Mouse (Mus musculus) intestine, postnatal 0 days (tissue): ENCODE measurements around the gene Adamts2. TPM values are rescaled to one million over a fixed set of nuclear protein-coding genes. Genes with fewer than 3 reads are reported as not detected.
A peak's percentile ranks its signal among the peaks of the same experiment; 100 is the strongest.

ENCODE experiments used
- ATAC-seq: fragments of 200-750 bp; cut with Nextera tagmentation; 2 replicates; pipeline ENCODE4 v1.8.0; 2017; ENCODE audit warnings: mild to moderate bottlenecking, moderate TSS enrichment, moderate library complexity
- H3K27ac ChIP-seq: fragments of 300-500 bp; sonication (generic); 2 replicates; pipeline ENCODE4 v1.5.1; 2014; ENCODE audit warnings: mild to moderate bottlenecking, low read depth, low read length, moderate library complexity
- H3K27me3 ChIP-seq: fragments of 300-500 bp; sonication (generic); replicated peaks from 2 replicates; pipeline ENCODE4 v1.6.1; 2014; ENCODE audit warnings: low read length, mixed read lengths; ENCODE audit not compliant: control insufficient read depth, insufficient read depth
- H3K36me3 ChIP-seq: fragments of 300-500 bp; sonication (generic); 2 replicates; pipeline ENCODE4 v1.6.1; 2014; ENCODE audit warnings: mild to moderate bottlenecking, moderate library complexity; ENCODE audit not compliant: control insufficient read depth, insufficient read depth
- H3K4me1 ChIP-seq: fragments of 300-500 bp; sonication (generic); replicated peaks from 2 replicates; pipeline ENCODE4 v1.6.1; 2014; ENCODE audit warnings: antibody characterized with exemption, low read length, mixed read lengths; ENCODE audit not compliant: control insufficient read depth, insufficient read depth
- H3K4me2 ChIP-seq: fragments of 300-500 bp; sonication (generic); replicated peaks from 2 replicates; pipeline ENCODE4 v1.6.1; 2014; ENCODE audit warnings: low read depth, mild to moderate bottlenecking, moderate library complexity
- H3K4me3 ChIP-seq: fragments of 300-500 bp; sonication (generic); 2 replicates; pipeline ENCODE4 v1.5.1; 2014; ENCODE audit warnings: low read depth, low read length
- H3K9ac ChIP-seq: fragments of 300-500 bp; sonication (generic); 2 replicates; pipeline ENCODE4 v1.6.1; 2014; ENCODE audit warnings: mild to moderate bottlenecking, low read depth, low read length
- H3K9me3 ChIP-seq: fragments of 300-500 bp; sonication (generic); 2 replicates; pipeline ENCODE4 v1.6.1; 2016; ENCODE audit warnings: mixed run types; ENCODE audit not compliant: control insufficient read depth
- CTCF ChIP-seq: sonication (generic); IDR thresholded peaks from 2 replicates; pipeline ENCODE4 v1.5.1; 2016; ENCODE audit warnings: low read depth, mild to moderate bottlenecking, control low read depth, antibody characterized with exemption, moderate library complexity
- WGBS: fragments of 180-500 bp; shearing (Covaris S2); extraction: QIAGEN DNeasy Blood & Tissue Kit; methylation state at CpG from one replicate; pipeline ENCODE4 v1.1.7; 2014; 5-methylcytosine and 5-hydroxymethylcytosine counted together
- polyA plus RNA-seq: library from polyadenylated mRNA; unstranded; fragments of >200 nt; fragmentation: Nextera tagmentation; extraction: Ambion mirVana; gene quantifications from 2 replicates; pipeline ENCODE4 v1.2.1, GENCODE M21; 2015

Adamts2 gene
- polyA plus RNA-seq, 1 experiment from 2014 or later: 4.6 TPM

GRCm38 (mm10) chr11:50688584-50688983, 86.7 kb downstream of the Adamts2 start:
- H3K4me1 ChIP-seq: no peaks in the 10 kb centered on the region
- H3K27ac ChIP-seq: no peak overlapping the region
- WGBS: 87% methylated on average over 3 of the region's 3 CpGs
- no peaks in the 10 kb centered on the region for H3K27me3 ChIP-seq
- H3K9me3 ChIP-seq: no peaks in the 10 kb centered on the region
- no peak overlapping the region for H3K9ac ChIP-seq
- H3K36me3 ChIP-seq: no peaks in the 10 kb centered on the region
- no peak for ATAC-seq
- H3K4me2 ChIP-seq: no peak overlapping the region
- no peak overlapping the region for H3K4me3 ChIP-seq
- TF ChIP-seq CTCF: peak; percentile 50

DNA sequence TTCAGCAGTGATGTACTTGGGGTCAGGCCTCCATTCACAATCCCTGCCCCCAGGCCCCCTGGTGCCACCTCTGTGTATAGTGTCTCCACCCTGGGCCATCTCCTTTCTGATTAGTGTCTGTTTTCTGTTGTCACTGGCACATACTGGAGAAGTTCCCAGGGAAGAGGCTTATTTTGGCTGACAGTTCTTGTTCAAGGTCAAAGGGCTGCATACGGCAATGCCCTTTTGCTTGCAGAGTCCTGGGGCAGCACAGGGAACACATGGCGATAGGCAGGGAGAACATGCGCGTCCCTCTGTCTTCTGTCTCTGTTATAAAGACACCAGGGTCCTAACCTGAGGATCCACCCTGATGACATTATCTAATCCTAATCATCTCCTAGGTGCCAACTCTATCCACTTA, 87.8 kb downstream of the Adamts2 start:
- H3K36me3 ChIP-seq: no peaks in the 10 kb centered on the region
- ATAC-seq: no peak
- H3K9ac ChIP-seq: no peak overlapping the region
- no peaks in the 10 kb centered on the region for H3K9me3 ChIP-seq
- no peak overlapping the region for H3K4me2 ChIP-seq
- no peaks in the 10 kb centered on the region for H3K27me3 ChIP-seq
- H3K4me3 ChIP-seq: no peak overlapping the region
- TF ChIP-seq CTCF: no peak
- WGBS: 97% methylated on average over 4 of the region's 4 CpGs
- no peak overlapping the region for H3K27ac ChIP-seq
- no peaks in the 10 kb centered on the region for H3K4me1 ChIP-seq

DNA sequence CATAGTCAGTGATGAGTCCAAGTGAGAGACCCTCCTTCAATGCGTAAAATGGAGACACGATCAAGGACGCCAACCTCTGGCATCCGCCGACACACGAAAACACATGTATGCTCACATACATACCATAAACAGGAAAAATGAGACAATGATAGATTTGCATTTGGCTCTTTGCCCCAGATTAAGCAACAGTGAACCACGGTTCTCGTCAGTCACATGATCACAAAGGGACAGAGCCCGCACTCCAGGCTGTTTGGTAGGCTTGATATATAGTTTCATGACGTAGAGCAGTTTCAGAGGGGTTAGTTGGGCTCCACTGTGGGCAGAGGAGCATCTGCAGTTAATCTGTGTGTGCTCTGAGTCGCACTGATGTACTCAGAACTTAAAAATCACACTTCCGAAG, 98.1 kb downstream of the Adamts2 start:
- H3K36me3 ChIP-seq: no peaks in the 10 kb centered on the region
- no peak overlapping the region for H3K4me3 ChIP-seq
- H3K4me2 ChIP-seq: no peak overlapping the region
- ATAC-seq: no peak
- no peak overlapping the region for H3K9ac ChIP-seq
- H3K27ac ChIP-seq: no peak overlapping the region
- H3K9me3 ChIP-seq: no peaks in the 10 kb centered on the region
- TF ChIP-seq CTCF: no peak
- 86% methylated on average over 12 of the region's 12 CpGs for WGBS
- H3K4me1 ChIP-seq: no peaks in the 10 kb centered on the region
- H3K27me3 ChIP-seq: no peaks in the 10 kb centered on the region

DNA sequence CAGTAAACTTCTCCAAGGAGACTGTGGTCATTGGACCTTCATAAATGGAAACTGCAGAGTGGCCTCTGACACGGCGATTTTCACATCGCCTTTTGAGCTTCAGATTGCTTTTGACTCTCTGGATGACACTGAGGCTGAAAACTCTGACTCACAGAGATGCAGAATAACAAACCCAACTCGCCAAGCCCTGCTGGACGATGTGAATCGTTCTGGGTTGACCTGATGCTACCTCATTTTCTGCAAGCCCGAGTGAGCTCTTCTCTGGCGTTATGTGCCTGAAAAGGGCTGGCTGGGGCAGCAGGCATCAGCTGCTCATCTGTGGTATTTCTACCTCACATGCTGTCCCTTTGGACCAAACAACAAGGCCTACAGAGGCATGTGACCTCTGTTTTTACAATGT, 98.6 kb downstream of the Adamts2 start:
- no peak for ATAC-seq
- H3K9me3 ChIP-seq: no peaks in the 10 kb centered on the region
- no peaks in the 10 kb centered on the region for H3K36me3 ChIP-seq
- WGBS: 90% methylated on average over 8 of the region's 8 CpGs
- no peaks in the 10 kb centered on the region for H3K4me1 ChIP-seq
- no peak overlapping the region for H3K4me2 ChIP-seq
- no peak for TF ChIP-seq CTCF
- no peaks in the 10 kb centered on the region for H3K27me3 ChIP-seq
- no peak overlapping the region for H3K4me3 ChIP-seq
- no peak overlapping the region for H3K27ac ChIP-seq
- no peak overlapping the region for H3K9ac ChIP-seq

DNA sequence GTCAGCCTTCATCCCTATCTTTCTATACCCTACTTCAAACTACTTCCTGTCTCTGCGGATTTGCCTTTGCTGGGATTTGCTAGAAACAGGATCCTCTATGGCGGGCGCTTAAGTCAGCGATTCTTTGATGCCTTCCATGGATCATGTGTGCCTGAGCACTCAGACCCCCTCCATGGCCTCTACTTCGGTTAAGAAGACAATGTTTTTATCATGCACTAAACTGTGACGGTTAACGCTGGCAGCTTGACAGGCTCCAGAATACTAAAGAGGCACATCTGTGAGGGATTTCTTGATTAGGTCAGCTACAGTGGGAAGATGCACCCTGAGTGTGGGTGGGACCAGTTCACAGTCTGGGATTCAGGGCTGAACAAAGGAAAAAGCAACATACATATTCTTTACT, 101.5 kb downstream of the Adamts2 start:
- no peak for ATAC-seq
- Histone ChIP-seq H3K36me3 (no peaks in the 10 kb centered on the region), H3K4me3 (no peak overlapping the region), H3K27ac (no peak overlapping the region), H3K9me3 (no peaks in the 10 kb centered on the region), H3K27me3 (no peaks in the 10 kb centered on the region), H3K4me1 (no peaks in the 10 kb centered on the region), H3K4me2 (no peak overlapping the region), H3K9ac (no peak overlapping the region)
- WGBS: 63% methylated on average over 7 of the region's 7 CpGs
- TF ChIP-seq CTCF: no peak

GRCm38 (mm10) chr11:50704511-50704910, 102.6 kb downstream of the Adamts2 start:
- Histone ChIP-seq H3K36me3 (no peaks in the 10 kb centered on the region), H3K4me1 (no peaks in the 10 kb centered on the region), H3K9me3 (no peaks in the 10 kb centered on the region), H3K4me2 (no peak overlapping the region), H3K4me3 (no peak overlapping the region), H3K27me3 (no peaks in the 10 kb centered on the region), H3K27ac (no peak overlapping the region), H3K9ac (no peak overlapping the region)
- WGBS: 65% methylated on average over 2 of the region's 2 CpGs
- no peak for TF ChIP-seq CTCF
- no peak for ATAC-seq

DNA sequence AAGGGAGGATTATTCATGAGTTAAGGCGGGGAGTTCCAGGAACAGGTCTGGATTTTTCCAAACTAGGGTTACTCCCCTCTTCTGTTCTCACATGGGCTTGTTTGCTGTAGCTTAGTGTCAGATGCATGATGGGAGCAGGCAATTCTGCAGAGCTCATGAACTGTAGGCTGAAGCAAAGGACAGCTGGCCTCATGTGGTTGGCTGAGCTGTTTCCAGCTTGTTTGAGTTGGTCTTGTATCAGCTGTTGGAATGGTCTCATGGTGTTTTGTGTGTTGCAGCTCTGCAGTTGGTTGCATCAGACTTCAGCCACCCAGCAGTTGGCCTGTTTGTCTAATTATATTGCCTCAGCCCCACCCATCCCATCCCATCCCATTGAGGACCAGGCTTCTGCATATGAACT, 105.4 kb downstream of the Adamts2 start:
- no peak overlapping the region for H3K4me3 ChIP-seq
- no peak overlapping the region for H3K4me2 ChIP-seq
- H3K36me3 ChIP-seq: no peaks in the 10 kb centered on the region
- 86% methylated on average over 1 of the region's 1 CpGs for WGBS
- H3K9ac ChIP-seq: no peak overlapping the region
- H3K4me1 ChIP-seq: no peaks in the 10 kb centered on the region
- H3K27me3 ChIP-seq: no peaks in the 10 kb centered on the region
- no peaks in the 10 kb centered on the region for H3K9me3 ChIP-seq
- TF ChIP-seq CTCF: no peak
- ATAC-seq: no peak
- H3K27ac ChIP-seq: no peak overlapping the region
